Mouse (Mus musculus): ENCODE data around the gene Wars. TPM values are rescaled to one million over a fixed set of nuclear protein-coding genes. Genes with fewer than 3 reads are reported as not detected.

Wars gene
- 4.4 TPM for polyA plus RNA-seq (2014; fragmentation: Illumina TruSeq; extraction: RNeasy Lipid Tissue Mini Kit (QIAGEN cat#74804); ENCODE audit: low read depth, low replicate concordance)

DNA sequence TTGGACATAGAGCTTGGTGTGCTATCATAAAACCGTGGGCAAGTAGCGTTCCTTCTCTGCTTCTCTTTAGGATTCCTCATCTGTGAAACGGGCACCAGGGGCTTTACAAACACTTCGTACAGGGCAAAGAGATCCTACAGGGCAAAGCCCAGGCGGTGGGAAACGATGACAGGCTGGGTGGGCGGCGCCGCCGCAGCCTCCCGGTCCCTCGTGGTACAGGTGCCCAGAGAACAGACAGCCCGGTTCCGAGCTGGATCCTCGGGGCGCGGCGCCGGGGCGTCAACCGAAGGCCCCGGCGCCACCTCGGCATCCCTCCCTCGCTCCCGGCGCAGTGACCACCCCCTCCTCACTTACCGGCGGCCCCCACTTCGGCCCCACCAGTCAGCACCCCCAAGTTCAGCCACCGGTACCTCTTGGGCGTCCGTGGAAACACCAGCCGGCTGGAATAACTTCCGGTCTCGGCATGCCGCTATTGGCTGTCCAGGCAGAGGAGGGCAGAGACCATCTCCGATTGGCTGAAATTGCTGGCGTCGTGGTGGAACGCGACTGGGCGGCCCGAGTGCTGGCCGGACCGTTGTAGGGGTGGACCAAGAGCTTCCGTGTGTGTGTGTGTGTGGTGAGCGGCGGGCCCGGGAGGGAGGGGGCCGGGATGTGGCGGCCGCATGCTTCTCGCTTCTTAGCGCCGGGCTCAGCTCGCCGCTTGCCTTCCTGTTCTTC, at the start of gene Wars:
Gene Wars, minus strand, starts transcription at position 460 of the 717 bp plus-strand sequence.

DNA sequence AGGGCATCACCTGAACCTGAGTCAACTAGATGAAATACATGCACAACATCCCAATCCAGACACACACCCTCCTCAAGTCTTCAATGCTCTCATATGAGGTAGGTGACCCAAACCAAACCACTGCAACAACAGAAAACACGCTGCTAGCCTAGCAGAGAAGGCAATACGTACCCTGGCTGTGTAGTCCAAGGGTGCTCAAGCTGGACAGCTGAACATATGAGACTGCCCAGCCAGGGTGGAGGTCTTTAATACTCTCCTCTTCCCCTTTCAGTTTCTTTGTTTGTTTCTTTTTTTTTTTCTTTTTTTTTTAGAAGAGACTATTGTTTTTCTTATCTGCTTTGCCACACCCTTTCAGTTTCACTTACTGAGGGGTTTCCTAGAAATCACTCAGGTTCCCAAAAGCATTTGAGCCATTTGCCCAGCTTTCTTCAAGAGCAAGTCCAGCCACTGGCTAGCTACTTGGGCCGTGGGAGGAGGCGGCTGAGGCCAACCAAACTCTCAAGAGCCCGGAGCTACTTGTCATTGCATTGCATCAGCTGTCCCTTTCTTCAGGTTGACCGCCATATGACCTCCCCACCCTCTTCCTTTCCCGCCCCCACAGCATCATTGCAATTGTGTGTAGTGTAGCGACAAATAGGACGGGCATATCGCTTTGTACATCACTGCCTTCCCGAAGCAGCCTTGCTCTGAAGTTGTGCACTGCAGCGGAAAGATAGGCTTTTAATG, 822 bp downstream of the Wars start, which contains the start of gene Wdr25:
Gene Wdr25, plus strand, starts transcription at position 643 of the 726 bp plus-strand sequence.

DNA sequence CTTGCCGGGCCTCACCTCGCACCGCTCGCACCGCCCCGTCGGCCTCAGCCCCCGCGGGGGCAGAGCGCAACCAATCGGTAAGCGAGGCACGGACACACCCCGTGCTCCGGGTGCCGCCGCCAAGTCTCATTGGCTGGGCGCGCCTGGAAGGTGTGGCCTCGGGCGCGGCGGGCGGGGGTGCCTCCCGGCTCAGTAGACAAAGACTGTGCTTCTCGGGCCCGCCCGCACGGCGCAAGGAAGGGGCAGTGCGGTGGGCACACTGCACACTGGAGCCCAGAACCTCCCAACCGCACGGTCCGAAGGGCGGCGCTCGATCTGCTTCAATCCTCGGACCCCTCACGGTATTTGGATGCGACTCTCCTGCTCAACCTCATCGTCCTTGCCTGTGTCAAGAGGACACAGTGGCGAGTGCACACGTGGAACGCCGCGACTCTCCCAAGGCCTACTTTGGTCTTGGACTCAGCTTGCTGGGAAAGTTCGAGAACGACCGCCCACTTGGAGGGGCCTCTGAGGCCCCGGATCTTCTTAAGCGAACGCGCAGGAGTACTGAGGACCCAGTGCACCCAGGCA, 58.0 kb downstream of the Wars start, which contains the start of the genes Slc25a29 and Slc25a47:
Gene Slc25a29, minus strand, starts transcription at position 44 of the 570 bp plus-strand sequence.
Gene Slc25a47, plus strand, starts transcription at position 207 of the 570 bp plus-strand sequence.

Other genes starting within 250 kb of the Wars start
- not detected for gene Degs2, start 191.9 kb downstream of the Wars start, polyA plus RNA-seq (2014; fragmentation: Illumina TruSeq; extraction: RNeasy Lipid Tissue Mini Kit (QIAGEN cat#74804); ENCODE audit: low read depth, low replicate concordance)
- 35.6 TPM for gene Yy1, start 101.2 kb downstream of the Wars start, polyA plus RNA-seq (2014; fragmentation: Illumina TruSeq; extraction: RNeasy Lipid Tissue Mini Kit (QIAGEN cat#74804); ENCODE audit: low read depth, low replicate concordance)
- not detected for gene Slc25a29, start 58.3 kb downstream of the Wars start, polyA plus RNA-seq (2014; fragmentation: Illumina TruSeq; extraction: RNeasy Lipid Tissue Mini Kit (QIAGEN cat#74804); ENCODE audit: low read depth, low replicate concordance)
- gene Slc25a47, start 58.1 kb downstream of the Wars start, polyA plus RNA-seq (2014; fragmentation: Illumina TruSeq; extraction: RNeasy Lipid Tissue Mini Kit (QIAGEN cat#74804); ENCODE audit: low read depth, low replicate concordance) = 42.0 TPM
- 0.32 TPM for gene Wdr25, start 543 bp downstream of the Wars start, polyA plus RNA-seq (2014; fragmentation: Illumina TruSeq; extraction: RNeasy Lipid Tissue Mini Kit (QIAGEN cat#74804); ENCODE audit: low read depth, low replicate concordance)
- not detected for gene Begain, start 174.0 kb upstream of the Wars start, polyA plus RNA-seq (2014; fragmentation: Illumina TruSeq; extraction: RNeasy Lipid Tissue Mini Kit (QIAGEN cat#74804); ENCODE audit: low read depth, low replicate concordance)